Mouse (Mus musculus): ENCODE measurements at regions not wholly inside any gene's neighbourhood (a gene's known extent, or its start where the extent isn't known, plus 50 kb on each side); places are given as distances from the start of the nearest gene placed in this dataset.

DNA sequence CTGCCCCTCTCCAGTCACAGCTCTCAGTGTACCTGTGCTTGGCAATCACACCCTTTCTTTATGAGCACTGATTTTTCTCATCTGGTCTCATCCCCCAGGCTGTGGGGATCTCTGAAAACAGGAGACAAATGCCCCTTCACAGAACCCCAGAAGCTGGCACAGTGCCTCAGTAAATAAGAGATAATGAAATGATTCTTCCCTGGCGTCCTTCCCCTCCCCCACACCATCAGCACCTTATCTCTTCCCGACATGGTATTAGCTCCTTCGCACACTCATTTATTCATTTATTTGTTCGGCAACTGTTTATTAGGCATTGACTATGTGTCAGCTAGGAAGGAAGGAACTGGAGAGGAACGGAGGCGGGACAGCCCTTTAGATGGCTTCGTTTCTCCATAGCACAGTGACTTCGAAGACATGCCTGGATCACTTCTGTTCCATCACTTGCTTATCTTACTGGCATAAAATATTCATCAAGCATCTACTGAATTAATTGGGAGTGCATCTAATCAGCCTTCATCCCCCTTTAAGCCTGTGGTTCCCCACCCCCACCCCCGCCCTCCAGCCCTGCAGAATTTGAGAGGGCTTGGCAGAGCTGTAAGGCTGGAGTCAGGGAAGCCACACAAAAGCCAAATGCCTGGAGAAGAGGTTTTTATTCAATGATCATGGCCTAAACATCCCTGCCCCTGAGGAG is 51.6 kb upstream of the Tbc1d21 start:
- no peak for ATAC-seq (replicated peaks; ENCODE audit: low read depth, poor library complexity, severe bottlenecking)

DNA sequence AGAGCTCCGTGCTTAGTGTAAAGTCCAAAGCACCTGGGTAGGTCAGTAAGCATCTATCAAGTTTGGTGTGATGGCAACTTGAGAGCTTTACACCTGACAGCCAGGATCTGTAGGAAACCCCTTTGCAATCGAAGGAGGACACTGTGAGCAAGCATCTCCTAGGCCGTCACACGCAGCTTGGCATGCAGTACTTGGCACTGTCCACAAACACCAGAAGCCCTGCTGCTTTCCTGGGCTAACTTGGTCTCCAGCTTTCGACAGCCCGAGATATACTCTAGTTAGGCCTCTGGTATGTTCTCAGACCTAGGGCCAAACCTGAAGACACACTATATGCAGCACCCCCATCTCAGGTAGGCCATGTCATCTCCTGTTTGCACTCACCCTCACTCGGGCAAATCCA is 58.5 kb upstream of the Tbc1d21 start:
- ATAC-seq (replicated peaks; ENCODE audit: low read depth, poor library complexity, severe bottlenecking), result no peak

DNA sequence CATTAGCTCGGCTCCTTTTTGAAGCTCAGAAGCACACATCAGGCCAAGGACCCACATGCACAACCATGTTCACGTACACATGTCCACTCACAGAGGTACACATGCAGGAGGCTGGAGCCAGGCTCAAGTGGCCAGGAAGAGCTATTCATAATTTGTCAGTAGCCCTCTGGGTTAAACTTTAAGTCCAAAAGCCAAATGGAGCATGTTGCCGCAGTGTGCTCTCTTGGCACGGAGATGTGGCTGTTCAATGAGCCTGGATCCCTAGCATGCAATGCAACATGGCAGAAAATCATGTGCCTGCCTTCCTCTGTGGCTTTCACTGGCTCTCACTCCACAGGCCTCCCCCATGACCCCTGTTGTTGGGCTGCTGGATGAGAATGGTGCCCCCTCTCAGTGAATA is 57.6 kb upstream of the Insyn1 start:
- no peak for ATAC-seq (replicated peaks; ENCODE audit: low read depth, poor library complexity, severe bottlenecking)

DNA sequence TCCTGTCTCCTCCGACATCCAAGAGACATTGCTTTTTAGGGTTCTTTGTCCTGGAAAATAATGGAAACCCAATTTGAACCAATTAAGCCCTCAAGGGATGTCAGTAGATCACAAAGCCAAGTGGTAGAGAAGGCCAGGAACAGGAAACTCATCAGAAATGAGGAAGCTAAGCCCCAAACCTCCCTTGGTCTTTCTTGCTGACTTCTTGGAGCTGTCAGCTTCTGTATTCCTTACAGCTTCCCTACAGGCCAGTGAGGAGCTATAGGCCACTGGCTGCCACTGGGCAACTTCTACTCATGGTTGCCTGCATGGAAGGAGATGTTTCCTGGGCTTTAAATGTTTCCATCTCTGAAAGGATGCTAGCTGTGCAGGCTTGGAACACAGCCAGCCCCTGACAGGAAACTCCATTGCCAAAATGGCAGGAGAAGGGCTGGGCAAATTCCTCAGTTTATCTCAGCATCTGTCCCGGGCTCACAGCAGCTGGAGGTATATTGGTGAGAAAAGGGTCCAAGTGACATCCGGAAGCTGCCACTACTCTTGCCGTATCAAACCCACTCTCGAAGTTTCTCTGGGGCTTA is 55.5 kb upstream of the Insyn1 start:
- ATAC-seq (replicated peaks; ENCODE audit: low read depth, poor library complexity, severe bottlenecking), result 0 out of 2 replicates have a peak, but pooled peaks have one; percentile 56

DNA sequence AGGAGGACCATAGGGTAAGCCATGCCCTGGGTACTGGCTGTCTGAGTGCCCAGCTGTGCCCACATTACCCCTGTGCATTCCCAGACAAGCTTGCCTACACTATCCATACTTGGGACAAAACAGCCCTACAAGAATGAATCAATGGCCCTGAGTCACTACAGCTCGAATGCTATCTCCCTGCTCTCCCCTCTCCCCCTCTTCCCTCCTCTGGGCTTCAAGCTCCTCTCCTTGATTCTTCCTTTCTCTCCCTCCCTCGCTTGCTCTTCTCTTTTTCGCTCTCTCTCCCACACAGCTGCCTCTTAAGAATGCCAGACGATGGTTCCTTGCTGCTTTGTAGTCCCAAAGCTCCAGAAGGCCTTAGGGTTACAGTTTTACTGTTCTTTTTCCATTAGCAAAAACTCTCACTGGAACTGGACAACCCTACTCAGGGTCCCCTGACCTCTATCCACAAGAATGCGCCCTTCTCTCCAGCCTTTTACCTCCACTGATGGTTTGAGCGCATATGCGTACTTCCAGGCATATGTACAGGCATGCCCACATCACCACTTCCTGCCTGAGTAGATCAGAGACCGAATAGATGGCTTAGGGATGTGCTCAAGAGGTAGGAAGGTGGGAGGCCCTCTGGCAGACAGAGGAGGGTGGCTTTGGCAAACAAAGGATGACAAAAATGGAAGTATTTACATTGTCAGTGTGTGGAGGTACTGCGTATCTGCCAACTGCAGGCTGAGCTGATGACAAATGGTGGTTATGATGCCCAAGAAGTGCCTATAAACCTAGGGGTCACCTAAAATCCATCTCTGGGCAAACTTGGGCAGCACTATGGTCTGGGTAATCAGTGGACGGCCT is 51.9 kb upstream of the Insyn1 start:
- no peak for ATAC-seq (replicated peaks; ENCODE audit: low read depth, poor library complexity, severe bottlenecking)

DNA sequence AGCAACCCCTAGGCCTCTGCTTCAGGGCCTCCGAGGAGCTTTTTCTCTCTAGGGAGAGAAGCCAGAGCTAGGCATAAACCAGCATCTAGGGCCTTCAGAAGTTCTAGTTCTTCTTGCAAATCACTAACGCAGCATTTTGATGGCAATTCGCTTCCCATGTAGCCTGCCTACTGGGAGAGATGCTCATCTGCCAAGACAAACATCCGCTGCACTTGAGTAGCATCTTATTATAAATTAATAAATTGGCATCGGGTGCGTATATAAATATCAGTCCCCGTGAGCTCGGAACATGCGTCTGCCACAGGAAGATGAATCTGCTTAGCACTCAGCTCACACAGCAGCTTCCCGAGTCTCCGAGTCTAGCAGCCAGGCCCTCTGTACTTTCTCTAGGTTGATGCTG is 50.9 kb upstream of the Insyn1 start:
- ATAC-seq (replicated peaks; ENCODE audit: low read depth, poor library complexity, severe bottlenecking), result no peak

DNA sequence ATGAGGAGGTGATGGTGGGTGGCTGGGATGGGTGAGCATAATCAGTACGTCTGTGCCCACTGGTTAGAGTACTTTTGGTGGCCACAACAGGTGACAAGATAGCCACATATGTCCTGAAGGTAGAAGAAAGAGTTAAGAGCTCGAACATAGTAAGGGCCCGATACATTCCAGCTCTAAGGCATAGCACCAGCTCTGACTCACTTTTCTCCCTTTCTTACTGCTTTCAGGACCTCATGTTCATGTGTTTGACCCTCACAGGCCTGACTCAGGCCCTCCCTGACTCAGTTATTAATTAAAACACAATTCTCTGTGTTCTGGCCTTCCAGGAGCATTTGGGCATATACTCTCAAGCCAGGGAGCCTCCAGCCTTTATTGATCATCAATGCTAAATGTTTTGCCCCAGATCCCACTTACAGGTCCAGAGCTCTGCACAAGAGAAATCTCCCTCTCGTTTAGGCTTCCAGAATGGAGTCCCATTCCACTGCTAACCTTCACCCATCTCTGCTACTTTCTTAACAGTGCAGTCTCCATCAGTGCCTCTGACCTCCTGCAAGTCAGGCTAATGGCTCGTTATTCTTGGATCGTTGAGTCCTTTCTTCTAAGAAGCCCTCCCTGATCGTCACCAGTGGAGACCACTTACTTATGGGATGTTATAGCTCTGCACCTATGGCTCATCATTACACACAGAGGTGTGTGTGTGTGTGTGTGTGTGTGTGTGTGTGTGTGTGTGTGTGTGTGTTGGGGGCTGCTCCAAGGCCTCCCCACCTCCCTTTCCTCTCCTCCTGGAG is 50.1 kb upstream of the Insyn1 start:
- ATAC-seq (replicated peaks; ENCODE audit: low read depth, poor library complexity, severe bottlenecking), result no peak
